Mouse (Mus musculus): ENCODE measurements around the gene Nudt4.
"Not testable (repeated sequence)": the region's sequence is repeated elsewhere in the genome, so short reads cannot be mapped to it uniquely, and the experiment has no call there.

The Nudt4 gene

DNA sequence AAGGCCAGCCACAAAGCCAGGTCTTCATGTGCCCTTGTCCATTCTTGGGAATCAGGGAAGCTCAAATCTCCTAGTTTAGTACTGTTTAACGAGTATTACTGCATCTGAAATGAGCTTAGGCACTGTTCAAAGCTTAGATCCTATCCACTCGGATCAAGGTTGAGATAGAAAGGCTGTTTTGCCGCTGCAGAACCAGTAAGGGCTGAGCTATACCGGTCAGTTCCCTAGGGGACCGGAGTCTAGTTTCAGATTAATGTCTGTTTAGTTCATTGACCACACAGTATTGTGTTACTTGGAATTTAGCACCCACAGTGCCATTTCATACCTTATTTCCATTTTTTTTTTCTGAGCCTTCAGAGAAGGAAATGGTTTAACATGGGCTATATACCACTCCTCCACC is 3.6 kb upstream of the Nudt4 start:
- peak; percentile 5 for DNase-seq (ENCODE audit: low read depth, low spot score)

- DNase-seq (ENCODE audit: low read depth, low spot score), result peak; percentile 80
Measured at GRCm38 (mm10) chr10:95566786-95567185, 2.8 kb upstream of the Nudt4 start.

GRCm38 (mm10) chr10:95565156-95565854 is 1.4 kb upstream of the Nudt4 start:
- peak; percentile 91 for DNase-seq (ENCODE audit: low read depth, low spot score)

DNA sequence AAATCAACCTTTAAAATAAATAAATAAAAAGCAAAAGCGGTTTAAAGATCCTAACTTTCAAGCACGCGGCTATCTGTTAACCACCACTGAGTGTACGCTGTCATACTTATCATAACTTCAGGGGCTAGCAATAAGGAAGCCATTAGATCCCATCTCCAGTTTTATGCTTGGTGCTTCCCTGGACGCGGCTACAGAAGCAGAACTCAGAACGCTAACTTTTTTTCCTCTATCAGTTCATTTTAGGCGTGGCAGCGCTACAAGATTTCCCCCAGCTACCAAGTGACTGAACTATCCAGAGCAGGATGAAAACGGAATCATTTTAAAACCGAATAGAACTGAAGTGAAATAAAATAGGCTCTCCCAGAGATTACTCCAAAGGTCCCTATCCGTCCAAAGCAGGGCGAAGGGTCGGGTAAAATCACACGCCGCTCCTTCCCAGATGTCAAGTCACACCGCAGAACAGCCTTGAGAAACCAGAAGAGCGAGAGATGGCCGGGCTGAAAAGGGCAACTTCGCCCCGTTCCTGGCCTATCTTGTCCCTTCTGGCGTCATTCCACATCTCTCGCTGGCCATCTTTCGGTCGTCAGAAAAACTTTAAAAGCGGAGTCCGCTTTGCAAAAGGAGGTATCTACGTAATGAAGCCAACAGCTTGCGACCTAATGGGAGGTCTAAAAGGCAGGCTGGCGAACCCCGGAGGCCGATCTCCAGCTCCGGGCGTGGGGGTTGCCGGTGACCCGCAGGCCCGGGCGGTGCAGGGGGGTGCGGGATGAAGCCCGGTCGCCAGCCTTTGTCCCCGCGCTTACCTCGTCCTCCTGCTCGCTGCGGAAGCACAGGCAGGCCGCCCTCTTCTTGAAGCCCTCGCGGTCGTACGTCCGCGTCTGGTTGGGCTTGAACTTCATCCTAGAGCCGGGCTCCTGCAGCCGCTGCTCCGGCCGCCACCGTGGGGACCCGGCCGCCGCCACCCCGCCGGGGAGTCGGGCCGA is 796 bp downstream of the Nudt4 start:
- DNase-seq (ENCODE audit: low read depth, low spot score), result peak; percentile 52

- DNase-seq (ENCODE audit: low read depth, low spot score), result no peak
Measured at GRCm38 (mm10) chr10:95562395-95562794, 1.6 kb downstream of the Nudt4 start.

- no peak for DNase-seq (ENCODE audit: low read depth, low spot score)
Measured at GRCm38 (mm10) chr10:95561616-95562015, 2.3 kb downstream of the Nudt4 start.

DNA sequence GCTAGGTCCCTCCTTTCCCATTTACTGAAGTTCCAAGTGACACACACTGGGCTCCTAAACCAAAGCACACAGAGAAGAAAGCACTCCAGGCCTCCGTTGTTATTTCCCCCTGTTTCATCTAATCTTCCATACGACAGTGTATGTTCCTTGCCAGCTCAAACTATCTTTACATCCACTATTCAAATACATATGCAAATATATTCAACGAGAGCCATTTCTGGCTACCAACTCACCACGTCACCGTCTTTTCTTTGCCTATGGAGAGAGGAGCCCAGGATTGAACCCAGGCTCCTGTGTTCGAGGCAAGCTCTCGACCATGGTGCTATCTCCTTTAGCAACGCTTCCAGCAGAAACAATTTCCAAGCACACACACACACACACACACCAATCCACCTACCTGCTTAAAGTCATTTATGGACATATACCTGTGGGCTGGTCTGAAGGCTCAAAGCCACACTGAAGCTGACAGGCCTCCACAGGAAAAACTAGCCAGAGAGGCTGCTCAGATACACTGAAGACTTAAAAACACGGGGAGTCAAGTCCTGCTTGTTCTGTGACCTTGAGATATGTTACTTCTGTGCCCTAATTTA is 3.5 kb downstream of the Nudt4 start:
- no peak for DNase-seq (ENCODE audit: low read depth, low spot score)

DNA sequence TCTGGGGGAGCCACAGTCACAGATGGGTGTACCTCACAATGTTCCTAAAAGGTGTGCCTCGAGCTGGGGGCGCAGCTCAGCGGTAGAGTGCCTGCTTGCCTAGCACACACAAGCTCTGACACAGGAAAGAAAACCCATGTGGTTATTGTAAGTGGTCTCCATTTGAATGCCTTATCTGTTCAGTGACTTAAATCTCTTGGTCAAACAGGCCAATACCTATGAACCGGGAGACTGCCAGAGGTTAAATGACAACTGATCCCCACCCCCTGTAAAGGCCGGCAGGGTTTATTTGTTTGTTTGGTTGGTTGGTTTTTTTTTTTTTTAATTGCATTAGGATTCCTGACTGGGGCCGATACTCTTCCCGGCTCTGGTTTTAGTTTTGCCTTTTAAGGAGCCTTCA is 4.5 kb downstream of the Nudt4 start:
- DNase-seq (ENCODE audit: low read depth, low spot score), result no peak

DNA sequence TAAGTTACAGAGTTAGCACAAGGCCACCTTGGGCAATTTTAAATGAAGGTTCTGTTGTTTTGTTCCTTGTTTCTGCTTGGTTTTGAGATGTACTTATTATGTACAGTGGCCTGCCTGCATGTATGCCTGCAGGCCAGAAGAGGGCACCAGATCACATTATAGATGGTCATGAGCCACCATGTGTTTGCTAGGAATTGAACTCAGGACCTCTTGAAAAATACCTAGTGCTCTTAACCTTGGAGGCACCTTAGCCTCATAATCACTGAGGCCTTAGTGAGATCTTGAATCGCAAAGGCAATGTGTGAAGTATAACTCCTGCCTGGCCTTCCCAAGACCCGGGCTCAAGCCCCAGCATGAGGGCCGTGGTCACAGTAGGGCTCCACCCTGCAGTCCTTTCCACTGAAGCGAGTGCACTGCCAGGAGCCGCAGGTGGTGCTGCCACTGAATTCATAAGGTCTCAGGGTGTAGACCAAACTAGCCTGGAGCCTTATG is 6.6 kb downstream of the Nudt4 start:
- peak; percentile 79 for DNase-seq (ENCODE audit: low read depth, low spot score)

GRCm38 (mm10) chr10:95555866-95556265 is 8.1 kb downstream of the Nudt4 start:
- peak; percentile 54 for DNase-seq (ENCODE audit: low read depth, low spot score)

GRCm38 (mm10) chr10:95552326-95552725 is 11.6 kb downstream of the Nudt4 start:
- DNase-seq (ENCODE audit: low read depth, low spot score), result no peak

DNA sequence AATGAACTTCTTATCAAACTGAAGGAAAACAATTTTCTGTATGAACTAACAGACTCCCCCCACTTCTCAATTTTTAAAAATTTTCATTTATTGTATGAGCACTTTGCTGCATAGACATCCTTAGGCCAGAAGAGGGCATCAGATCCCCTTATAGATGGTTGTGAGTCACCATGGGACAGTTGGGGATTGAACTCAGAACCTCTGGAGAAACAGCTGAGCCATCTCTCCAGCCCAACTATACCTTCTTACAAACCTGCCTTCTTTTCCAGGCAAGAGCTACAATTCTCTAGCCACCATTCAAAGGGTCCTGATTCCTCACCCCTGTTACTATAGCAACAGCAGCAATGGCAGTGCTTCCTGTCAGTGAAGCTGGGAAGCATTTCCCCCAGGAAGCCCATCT is 12.2 kb downstream of the Nudt4 start:
- DNase-seq (ENCODE audit: low read depth, low spot score), result no peak

- no peak for DNase-seq (ENCODE audit: low read depth, low spot score)
Measured at GRCm38 (mm10) chr10:95550506-95550905, 13.4 kb downstream of the Nudt4 start.

DNA sequence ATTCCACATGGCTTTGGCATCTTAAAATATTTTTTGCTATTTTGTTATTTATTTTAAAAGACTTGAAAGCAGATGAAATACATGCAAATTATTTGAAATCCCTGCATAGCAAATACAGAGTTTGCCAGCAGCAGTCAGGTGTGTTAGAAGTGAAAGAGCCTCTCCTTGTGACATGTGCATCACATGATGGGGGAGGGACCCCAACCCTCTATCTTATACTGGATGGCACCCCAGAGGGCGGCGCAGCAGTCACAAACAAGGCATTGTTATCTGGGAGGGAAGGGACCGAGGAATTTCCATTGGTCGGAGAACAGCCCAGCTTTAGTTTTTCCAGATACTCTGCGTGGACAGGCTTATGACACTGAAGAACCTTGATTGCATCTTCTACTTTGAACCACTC is 14.9 kb downstream of the Nudt4 start:
- not testable (repeated sequence) for DNase-seq (ENCODE audit: low read depth, low spot score)

DNA sequence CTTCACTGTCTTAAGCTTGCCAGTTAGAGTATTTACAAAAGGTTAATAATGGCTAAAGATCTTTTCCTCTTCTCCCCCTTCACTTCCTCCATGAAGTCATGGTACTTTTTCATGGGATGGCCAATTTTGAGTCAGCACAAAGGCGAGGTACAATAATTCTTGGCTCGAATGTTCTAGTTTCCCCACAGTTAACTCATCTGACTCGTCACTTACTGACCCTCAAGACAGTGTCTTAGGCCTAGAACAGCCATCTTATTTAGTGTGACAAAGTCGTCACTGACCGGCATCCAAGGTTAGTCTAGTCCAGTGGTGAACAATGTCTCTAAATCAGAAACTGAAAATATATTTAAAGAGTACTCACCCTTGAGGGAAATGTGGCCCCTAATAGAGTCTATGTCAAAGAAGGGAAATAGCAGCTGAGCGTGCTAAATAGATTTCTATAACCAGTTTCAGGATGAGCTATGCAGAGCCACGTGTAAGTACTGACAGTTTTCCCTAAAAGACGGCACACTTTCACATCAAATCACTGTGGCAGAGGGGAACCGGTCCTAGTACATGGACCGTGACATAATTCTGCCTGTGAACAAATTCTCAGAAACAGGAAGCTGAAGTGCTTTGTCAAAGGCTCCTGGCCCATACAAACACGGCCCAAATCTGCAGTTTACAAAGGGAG is 15.7 kb downstream of the Nudt4 start:
- no peak for DNase-seq (ENCODE audit: low read depth, low spot score)

- DNase-seq (ENCODE audit: low read depth, low spot score), result no peak
Measured at GRCm38 (mm10) chr10:95546178-95546577, 17.8 kb downstream of the Nudt4 start.

DNA sequence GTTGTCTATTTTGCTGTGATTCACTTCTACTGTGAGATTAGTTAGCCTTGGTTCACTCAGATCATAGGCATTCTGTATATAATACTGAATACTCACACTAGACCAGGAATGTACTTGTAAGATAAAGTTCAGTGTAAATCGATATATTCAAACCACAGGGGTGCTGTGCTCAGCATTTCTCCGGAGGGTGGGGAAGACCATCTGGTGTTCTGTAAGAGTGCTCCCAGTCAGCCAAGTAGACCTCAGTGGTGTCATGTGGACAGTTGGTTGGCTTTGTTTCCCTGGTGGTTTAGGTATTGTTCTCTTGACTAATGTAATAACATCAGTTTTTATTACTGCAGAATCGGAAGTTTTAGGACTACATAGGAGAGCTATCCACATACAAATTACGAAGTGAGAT is 18.9 kb downstream of the Nudt4 start:
- peak; percentile 56 for DNase-seq (ENCODE audit: low read depth, low spot score)

DNA sequence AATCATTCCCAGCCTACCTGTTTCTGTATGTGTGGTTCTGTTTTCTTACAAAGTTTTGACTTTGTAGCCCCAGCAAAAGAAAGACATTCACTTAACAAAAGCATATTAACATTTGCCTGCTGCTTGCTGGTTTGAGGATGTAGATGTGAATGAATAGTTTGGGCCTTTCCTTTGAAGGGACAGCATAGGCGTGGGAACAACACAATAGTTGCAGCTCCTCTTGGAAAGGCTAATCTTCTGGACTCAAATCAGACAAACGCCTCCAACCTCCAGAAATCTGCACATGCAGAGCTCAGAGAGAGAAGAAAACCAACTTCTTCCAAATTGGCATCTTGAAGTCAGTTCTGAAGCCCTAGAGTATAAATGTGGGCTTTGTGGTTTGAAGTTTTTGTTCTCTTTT is 19.3 kb downstream of the Nudt4 start:
- DNase-seq (ENCODE audit: low read depth, low spot score), result no peak

- DNase-seq (ENCODE audit: low read depth, low spot score), result no peak
Measured at GRCm38 (mm10) chr10:95544004-95544403, 19.9 kb downstream of the Nudt4 start.

GRCm38 (mm10) chr10:95543377-95543776 is 20.6 kb downstream of the Nudt4 start:
- DNase-seq (ENCODE audit: low read depth, low spot score), result no peak

DNA sequence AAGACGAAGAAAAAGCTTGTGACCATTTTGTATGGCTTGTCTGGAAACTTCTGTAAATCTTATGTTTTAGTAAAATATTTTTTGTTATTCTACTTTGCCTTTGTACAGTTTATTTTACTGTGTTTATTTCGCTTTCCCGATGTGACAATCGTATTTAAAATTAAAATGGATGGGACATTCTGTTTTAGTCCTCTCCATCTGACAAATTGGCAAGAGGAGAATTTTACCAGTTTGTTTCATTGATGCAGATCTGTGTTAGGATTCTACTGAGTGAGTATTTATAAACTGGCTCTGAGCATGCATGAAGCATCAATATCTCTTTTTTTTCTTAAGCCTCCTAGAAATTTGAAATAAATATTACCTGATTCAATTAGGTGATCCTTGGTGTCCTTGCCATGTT is 21.0 kb downstream of the Nudt4 start:
- DNase-seq (ENCODE audit: low read depth, low spot score), result no peak

DNA sequence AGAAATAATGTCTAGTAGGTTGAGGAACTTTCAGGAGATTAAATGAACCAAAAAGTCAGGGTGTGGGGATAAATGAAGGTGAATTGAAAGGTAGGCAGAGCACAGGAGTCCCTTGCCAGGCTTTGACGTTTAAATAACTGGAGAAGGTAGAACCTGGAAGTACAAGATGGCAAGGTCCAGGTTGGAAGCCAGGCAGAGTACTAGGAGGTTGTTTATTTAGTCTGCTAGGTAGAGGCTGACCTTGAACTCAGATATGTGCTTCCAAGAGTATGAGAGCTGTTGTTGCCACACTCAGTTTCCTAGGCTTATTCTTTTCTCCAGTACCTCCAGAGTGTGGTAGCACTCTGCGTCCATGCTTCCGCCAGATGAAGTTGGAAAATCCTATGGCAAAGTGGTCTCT is 24.1 kb downstream of the Nudt4 start:
- DNase-seq (ENCODE audit: low read depth, low spot score), result no peak
